Mouse (Mus musculus) embryonic facial prominence, embryonic 12.5 days (tissue): ENCODE measurements around the gene Atf6. TPM values are rescaled to one million over a fixed set of nuclear protein-coding genes. Genes with fewer than 3 reads are reported as not detected.
A peak's percentile ranks its signal among the peaks of the same experiment; 100 is the strongest.

Experiments
- ATAC-seq: fragments of 200-750 bp; cut with Nextera tagmentation; 2 replicates; pipeline ENCODE4 v1.8.0; 2017; ENCODE audit not compliant: insufficient number of reproducible peaks, insufficient read depth, low FRiP score, low TSS enrichment
- H3K27ac ChIP-seq: fragments of 300-500 bp; sonication (generic); 2 replicates; pipeline ENCODE4 v1.5.1; 2016; ENCODE audit warnings: mild to moderate bottlenecking
- H3K27me3 ChIP-seq: fragments of 300-500 bp; sonication (generic); 2 replicates; pipeline ENCODE4 v1.6.1; 2016; ENCODE audit warnings: mild to moderate bottlenecking, moderate library complexity
- H3K36me3 ChIP-seq: fragments of 300-500 bp; sonication (generic); 2 replicates; pipeline ENCODE4 v1.6.1; 2016; ENCODE audit warnings: mild to moderate bottlenecking
- H3K4me1 ChIP-seq: fragments of 300-500 bp; sonication (generic); 2 replicates; pipeline ENCODE4 v1.6.1; 2016
- H3K4me2 ChIP-seq: fragments of 300-500 bp; sonication (generic); replicated peaks from 2 replicates; pipeline ENCODE4 v1.6.1; 2016; ENCODE audit warnings: mild to moderate bottlenecking, moderate library complexity
- H3K4me3 ChIP-seq: fragments of 300-500 bp; sonication (generic); 2 replicates; pipeline ENCODE4 v1.5.1; 2016; ENCODE audit warnings: mild to moderate bottlenecking
- H3K9ac ChIP-seq: fragments of 300-500 bp; sonication (generic); 2 replicates; pipeline ENCODE4 v1.6.1; 2016; ENCODE audit warnings: mild to moderate bottlenecking, moderate library complexity
- H3K9me3 ChIP-seq: fragments of 300-500 bp; sonication (generic); 2 replicates; pipeline ENCODE4 v1.6.1; 2016; ENCODE audit warnings: mild to moderate bottlenecking, moderate library complexity
- WGBS: fragments of 180-500 bp; shearing (Covaris S2); methylation state at CpG from one replicate; pipeline ENCODE4 v1.1.7; 2016; 5-methylcytosine and 5-hydroxymethylcytosine counted together
- polyA plus RNA-seq: library from polyadenylated mRNA; unstranded; fragments of >200 nt; fragmentation: Nextera tagmentation; extraction: Ambion mirVana; gene quantifications from 2 replicates; pipeline ENCODE4 v1.2.1, GENCODE M21; 2016

Atf6 gene
- polyA plus RNA-seq, 1 experiment from 2014 or later, result 9.1 TPM

- Histone ChIP-seq H3K9ac (no peak overlapping the region), H3K27ac (no peak overlapping the region), H3K27me3 (no peaks in the 10 kb centered on the region), H3K4me3 (no peak overlapping the region), H3K4me2 (no peak overlapping the region), H3K36me3 (no peaks in the 10 kb centered on the region), H3K9me3 (no peaks in the 10 kb centered on the region), H3K4me1 (no peaks in the 10 kb centered on the region)
- no peak for ATAC-seq
- WGBS, result 97% methylated on average over 7 of the region's 7 CpGs
These were observed 155.8 kb downstream of the Atf6 start for GRCm38 (mm10) chr1:170711731-170712130.

GRCm38 (mm10) chr1:170709969-170710368 is 157.6 kb downstream of the Atf6 start:
- Histone ChIP-seq H3K4me3 (no peak overlapping the region), H3K9ac (no peak overlapping the region), H3K9me3 (no peaks in the 10 kb centered on the region), H3K4me1 (no peaks in the 10 kb centered on the region), H3K27me3 (no peaks in the 10 kb centered on the region), H3K27ac (no peak overlapping the region), H3K4me2 (no peak overlapping the region), H3K36me3 (no peaks in the 10 kb centered on the region)
- 97% methylated on average over 3 of the region's 3 CpGs for WGBS
- ATAC-seq, result no peak

DNA sequence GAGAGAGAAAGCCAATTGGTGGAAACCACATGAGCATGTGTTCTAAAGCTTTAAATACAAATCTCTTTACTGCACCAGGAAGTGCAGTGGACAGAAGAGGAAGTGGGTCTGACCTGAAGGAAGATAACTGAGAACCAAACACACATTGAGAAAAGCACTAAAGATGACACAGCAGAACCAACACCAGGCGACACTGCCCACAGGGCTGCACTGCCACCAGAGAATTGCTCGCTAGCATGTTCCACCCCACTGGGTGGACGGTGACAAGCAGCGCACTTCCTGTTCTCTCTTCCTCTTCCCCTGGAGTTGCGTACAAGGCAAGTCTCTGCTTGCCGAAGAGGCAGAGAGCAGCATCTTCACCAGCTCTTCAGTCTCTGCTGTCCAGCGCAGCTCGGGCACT is 158.1 kb downstream of the Atf6 start:
- ATAC-seq, result no peak
- 93% methylated on average over 8 of the region's 8 CpGs for WGBS
- no peak overlapping the region for H3K9ac ChIP-seq
- H3K27me3 ChIP-seq, result no peaks in the 10 kb centered on the region
- H3K27ac ChIP-seq, result no peak overlapping the region
- no peak overlapping the region for H3K4me3 ChIP-seq
- H3K4me1 ChIP-seq, result no peaks in the 10 kb centered on the region
- no peaks in the 10 kb centered on the region for H3K9me3 ChIP-seq
- H3K36me3 ChIP-seq, result no peaks in the 10 kb centered on the region
- no peak overlapping the region for H3K4me2 ChIP-seq

DNA sequence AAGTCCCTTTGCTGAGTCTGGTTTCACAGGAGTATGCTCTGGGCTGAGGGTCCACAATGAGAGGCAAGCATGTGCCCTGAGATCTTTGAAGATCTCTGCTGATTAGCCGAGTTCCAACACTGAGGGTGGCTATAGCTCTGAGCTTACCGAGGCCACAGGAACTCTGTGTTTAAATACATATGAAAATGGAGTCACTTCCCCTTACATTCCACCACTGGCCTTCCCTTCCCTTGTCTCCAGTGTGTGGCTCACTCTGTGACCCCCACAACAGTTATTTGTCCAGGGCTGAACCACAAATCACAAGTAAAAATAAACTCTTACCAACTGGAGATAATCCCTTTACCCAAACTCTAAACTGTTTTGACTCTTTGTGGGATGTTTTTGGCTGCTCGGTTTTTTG is 158.5 kb downstream of the Atf6 start:
- Histone ChIP-seq H3K36me3 (no peaks in the 10 kb centered on the region), H3K9ac (no peak overlapping the region), H3K4me1 (no peaks in the 10 kb centered on the region), H3K27me3 (no peaks in the 10 kb centered on the region), H3K9me3 (no peaks in the 10 kb centered on the region), H3K4me2 (no peak overlapping the region), H3K4me3 (no peak overlapping the region), H3K27ac (no peak overlapping the region)
- ATAC-seq, result no peak
- 80% methylated on average over 3 of the region's 3 CpGs for WGBS

DNA sequence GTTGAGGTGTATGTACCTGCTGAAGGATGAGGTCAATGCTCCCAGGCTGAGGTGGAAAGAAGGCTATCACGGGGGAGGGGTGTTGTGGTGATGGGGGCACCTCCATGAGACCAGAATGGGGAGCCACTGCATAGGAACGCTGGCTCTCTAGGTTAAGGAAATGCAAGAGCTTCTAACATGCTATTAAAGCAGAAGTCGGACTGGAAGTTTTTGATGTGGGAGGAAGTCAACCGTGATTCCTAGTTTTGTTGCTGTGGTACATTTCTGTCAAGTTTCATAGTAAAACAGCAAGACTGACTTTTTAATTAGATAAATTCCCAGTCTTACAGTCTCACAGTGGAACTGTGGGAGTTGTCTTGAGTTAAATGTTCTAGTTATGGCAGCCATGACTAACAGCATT is 161.5 kb downstream of the Atf6 start:
- Histone ChIP-seq H3K4me3 (no peak overlapping the region), H3K4me2 (no peak overlapping the region), H3K27ac (no peak overlapping the region), H3K9me3 (no peaks in the 10 kb centered on the region), H3K4me1 (peaks cover 7% of the 10 kb centered on the region; the same call in 1 of the 2 replicates), H3K36me3 (no peaks in the 10 kb centered on the region), H3K9ac (no peak overlapping the region), H3K27me3 (no peaks in the 10 kb centered on the region)
- no peak for ATAC-seq
- WGBS, result 85% methylated on average over 4 of the region's 4 CpGs

DNA sequence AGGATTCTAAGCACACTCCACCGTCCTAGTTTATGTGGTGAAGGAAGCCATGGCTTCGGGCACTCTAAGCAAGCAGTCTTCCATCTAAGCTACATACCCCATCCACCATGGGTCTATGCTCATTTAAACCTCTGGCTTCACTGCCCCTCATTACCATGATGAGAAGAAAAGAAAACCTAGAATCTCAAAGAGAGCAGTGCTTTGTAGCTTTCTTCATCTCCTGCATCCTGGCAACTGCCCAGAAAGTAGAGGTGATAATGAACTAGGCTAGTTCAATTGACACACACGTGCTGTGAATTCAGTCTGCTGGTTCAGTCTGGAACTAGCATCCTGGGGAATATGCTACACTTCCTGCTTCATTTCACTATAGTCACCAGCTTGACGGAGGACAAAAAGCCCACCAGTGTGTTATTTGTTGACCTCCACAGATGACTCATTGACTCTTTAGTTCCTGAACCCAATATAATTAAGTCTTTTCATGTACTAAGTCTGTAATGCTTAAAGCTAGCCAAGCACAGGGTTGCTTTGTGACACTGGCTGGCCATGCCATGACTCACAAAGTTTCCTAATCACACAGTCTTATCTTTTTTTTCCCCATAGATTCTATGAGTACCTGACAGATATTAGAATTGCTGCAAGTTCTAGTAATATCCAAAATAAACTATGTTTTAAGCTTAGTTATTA is 162.5 kb downstream of the Atf6 start:
- no peaks in the 10 kb centered on the region for H3K36me3 ChIP-seq
- no peak overlapping the region for H3K27ac ChIP-seq
- 75% methylated on average over 4 of the region's 4 CpGs for WGBS
- no peaks in the 10 kb centered on the region for H3K27me3 ChIP-seq
- H3K4me2 ChIP-seq, result no peak overlapping the region
- H3K9me3 ChIP-seq, result no peaks in the 10 kb centered on the region
- no peak for ATAC-seq
- no peak overlapping the region for H3K9ac ChIP-seq
- no peak overlapping the region for H3K4me3 ChIP-seq
- H3K4me1 ChIP-seq, result peaks cover 10% of the 10 kb centered on the region; the same call in 1 of the 2 replicates

DNA sequence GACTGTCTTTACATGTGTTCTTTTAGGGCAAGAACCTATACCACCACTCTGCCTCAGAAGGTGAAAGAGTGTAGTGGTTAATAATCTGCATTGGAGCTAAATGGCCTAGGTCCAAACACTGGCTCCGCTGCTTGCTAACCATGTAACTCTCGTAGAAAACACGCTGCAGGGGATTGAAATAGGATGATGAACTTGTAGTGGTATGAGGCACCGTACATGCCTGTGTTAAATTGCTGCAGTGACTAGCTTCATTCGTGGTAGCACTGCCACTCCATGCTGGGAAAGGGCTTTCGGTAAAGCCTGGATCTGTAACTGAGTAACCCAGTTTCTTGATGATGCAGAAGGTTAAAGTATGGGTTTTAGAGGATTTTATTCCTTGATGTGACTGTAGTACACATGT is 163.5 kb downstream of the Atf6 start:
- Histone ChIP-seq H3K9me3 (no peaks in the 10 kb centered on the region), H3K4me2 (no peak overlapping the region), H3K36me3 (no peaks in the 10 kb centered on the region), H3K4me3 (no peak overlapping the region), H3K27ac (no peak overlapping the region), H3K4me1 (peaks cover 10% of the 10 kb centered on the region; the same call in 1 of the 2 replicates), H3K9ac (no peak overlapping the region), H3K27me3 (no peaks in the 10 kb centered on the region)
- WGBS, result 87% methylated on average over 6 of the region's 6 CpGs
- no peak for ATAC-seq

DNA sequence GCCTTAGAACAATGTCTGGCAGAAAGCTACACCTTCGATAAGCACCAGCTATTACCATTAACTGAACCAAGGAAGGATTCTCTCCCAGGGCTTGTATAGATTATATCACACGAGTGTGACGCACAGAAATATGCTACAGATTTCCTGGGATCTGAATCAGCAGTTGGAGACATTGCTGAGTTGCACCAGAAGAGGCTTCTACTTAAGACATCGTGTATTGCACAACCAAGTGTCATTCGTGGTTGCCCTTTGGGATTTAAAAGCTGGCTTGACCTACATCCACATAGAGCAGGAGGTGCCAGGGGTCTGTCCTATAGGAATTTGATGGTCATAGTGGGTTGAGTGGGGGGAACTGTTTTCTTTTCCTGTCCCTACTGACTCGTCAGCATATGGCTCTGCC is 164.6 kb downstream of the Atf6 start:
- no peak overlapping the region for H3K4me2 ChIP-seq
- H3K27ac ChIP-seq, result no peak overlapping the region
- no peak overlapping the region for H3K9ac ChIP-seq
- H3K4me1 ChIP-seq, result peaks cover 10% of the 10 kb centered on the region; the same call in 1 of the 2 replicates
- WGBS, result 89% methylated on average over 6 of the region's 6 CpGs
- ATAC-seq, result no peak
- no peak overlapping the region for H3K4me3 ChIP-seq
- H3K36me3 ChIP-seq, result no peaks in the 10 kb centered on the region
- no peaks in the 10 kb centered on the region for H3K27me3 ChIP-seq
- H3K9me3 ChIP-seq, result no peaks in the 10 kb centered on the region

GRCm38 (mm10) chr1:170702263-170702662 is 165.3 kb downstream of the Atf6 start:
- 76% methylated on average over 2 of the region's 2 CpGs for WGBS
- Histone ChIP-seq H3K36me3 (no peaks in the 10 kb centered on the region), H3K4me2 (no peak overlapping the region)

GRCm38 (mm10) chr1:170701582-170701981 is 166.0 kb downstream of the Atf6 start:
- no peaks in the 10 kb centered on the region for H3K9me3 ChIP-seq
- no peak overlapping the region for H3K4me2 ChIP-seq
- no peak overlapping the region for H3K4me3 ChIP-seq
- H3K4me1 ChIP-seq, result peaks cover 10% of the 10 kb centered on the region; the same call in 1 of the 2 replicates
- 0 out of 2 replicates have a peak overlapping the region, but pooled peaks have one; percentile 1 for H3K27ac ChIP-seq
- 84% methylated on average over 8 of the region's 8 CpGs for WGBS
- no peak for ATAC-seq
- no peaks in the 10 kb centered on the region for H3K36me3 ChIP-seq
- no peaks in the 10 kb centered on the region for H3K27me3 ChIP-seq
- no peak overlapping the region for H3K9ac ChIP-seq

More at GRCm38 (mm10) chr1:170702263-170702662, 165.3 kb downstream of the Atf6 start:
- Histone ChIP-seq H3K4me3 (no peak overlapping the region), H3K9me3 (no peaks in the 10 kb centered on the region), H3K4me1 (peaks cover 10% of the 10 kb centered on the region; the same call in 1 of the 2 replicates), H3K27me3 (no peaks in the 10 kb centered on the region), H3K27ac (no peak overlapping the region), H3K9ac (no peak overlapping the region)
- ATAC-seq, result no peak

DNA sequence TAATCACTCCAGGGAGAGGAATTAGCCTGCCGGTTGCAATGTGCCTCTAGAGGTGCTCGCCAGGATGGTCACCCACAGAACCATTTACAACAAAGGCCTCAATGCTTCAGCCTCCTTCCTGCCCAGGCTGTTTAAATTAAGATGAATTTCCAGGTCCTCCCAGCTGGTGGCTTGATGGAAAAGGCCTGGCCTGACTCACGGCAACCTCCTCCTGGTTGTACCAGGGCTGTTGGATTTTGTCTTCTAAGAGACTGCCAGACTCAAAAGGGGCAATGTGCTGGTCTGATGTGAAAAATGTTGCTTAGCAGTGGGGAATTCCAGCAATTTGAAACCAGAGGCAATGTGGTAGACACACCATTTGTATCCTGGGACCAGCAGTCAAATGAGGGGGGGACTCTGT is 166.4 kb downstream of the Atf6 start:
- Histone ChIP-seq H3K9me3 (no peaks in the 10 kb centered on the region), H3K4me1 (peaks cover 10% of the 10 kb centered on the region; the same call in 1 of the 2 replicates), H3K9ac (no peak overlapping the region), H3K27ac (0 out of 2 replicates have a peak overlapping the region, but pooled peaks have one; percentile 1), H3K4me2 (no peak overlapping the region), H3K4me3 (no peak overlapping the region), H3K27me3 (no peaks in the 10 kb centered on the region), H3K36me3 (no peaks in the 10 kb centered on the region)
- no peak for ATAC-seq
- 29% methylated on average over 3 of the region's 3 CpGs for WGBS

GRCm38 (mm10) chr1:170700496-170701027 is 167.0 kb downstream of the Atf6 start:
- WGBS, result 70% methylated on average over 3 of the region's 3 CpGs
- Histone ChIP-seq H3K9ac (no peak overlapping the region), H3K36me3 (no peaks in the 10 kb centered on the region), H3K4me1 (peaks cover 10% of the 10 kb centered on the region; the same call in 1 of the 2 replicates), H3K27me3 (no peaks in the 10 kb centered on the region), H3K27ac (no peak overlapping the region), H3K4me3 (no peak overlapping the region), H3K4me2 (no peak overlapping the region), H3K9me3 (no peaks in the 10 kb centered on the region)
- no peak for ATAC-seq
